Mouse (Mus musculus): Measurements from ENCODE around the gene P4hb.

DNA sequence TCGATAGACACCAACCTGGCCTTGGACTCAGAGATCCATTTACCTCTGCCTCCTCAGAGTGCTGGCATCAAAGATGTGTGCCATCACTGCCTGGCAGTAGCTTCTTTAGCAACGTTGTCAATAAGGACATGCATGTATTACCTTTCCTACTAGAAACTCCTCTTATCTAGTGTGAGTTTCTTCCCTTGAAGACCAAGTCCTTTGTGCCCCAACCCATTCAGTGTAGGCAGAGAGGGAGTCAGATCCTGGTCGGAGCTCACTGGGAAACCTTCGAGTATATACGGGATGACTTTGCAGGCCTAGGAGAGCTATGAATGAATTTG, 1.2 kb upstream of the P4hb start:
- TF ChIP-seq CTCF (IDR thresholded peaks at IDR 0.05; ENCODE audit: borderline replicate concordance, insufficient read depth, low read depth, low read length) (no peak), POLR2A (IDR thresholded peaks at IDR 0.05; ENCODE audit: borderline replicate concordance, insufficient read depth, low read length) (no peak)

Measured in cerebellum, adult 2 months (tissue).